Mouse (Mus musculus): Measurements from ENCODE around the gene Gm45618. TPM values are rescaled to one million over a fixed set of nuclear protein-coding genes. Genes with fewer than 3 reads are reported as not detected.

Gm45618 gene
- total RNA-seq, 1 experiment from 2014 or later = not detected

GRCm38 (mm10) chr7:142081736-142082135, 38.8 kb downstream of the Gm45618 start:
- ATAC-seq (replicated peaks in 1 of 2; ENCODE audit: insufficient read depth in 1 of 2, low FRiP score in 2 of 2, low TSS enrichment in 1 of 2, low read depth in 1 of 2, poor library complexity in 2 of 2, severe bottlenecking in 2 of 2) = no peak

GRCm38 (mm10) chr7:142080876-142081275, 39.7 kb downstream of the Gm45618 start:
- ATAC-seq (replicated peaks in 1 of 2; ENCODE audit: insufficient read depth in 1 of 2, low FRiP score in 2 of 2, low TSS enrichment in 1 of 2, low read depth in 1 of 2, poor library complexity in 2 of 2, severe bottlenecking in 2 of 2) = no peak

GRCm38 (mm10) chr7:142079365-142079764, 41.2 kb downstream of the Gm45618 start:
- ATAC-seq (replicated peaks in 1 of 2; ENCODE audit: insufficient read depth in 1 of 2, low FRiP score in 2 of 2, low TSS enrichment in 1 of 2, low read depth in 1 of 2, poor library complexity in 2 of 2, severe bottlenecking in 2 of 2) = peak in 1 of 2 experiments; percentile 19; a peak in 1 of 4 replicates

GRCm38 (mm10) chr7:142077138-142077537, 43.4 kb downstream of the Gm45618 start:
- no peak for ATAC-seq (replicated peaks in 1 of 2; ENCODE audit: insufficient read depth in 1 of 2, low FRiP score in 2 of 2, low TSS enrichment in 1 of 2, low read depth in 1 of 2, poor library complexity in 2 of 2, severe bottlenecking in 2 of 2)

- no peak for ATAC-seq (replicated peaks in 1 of 2; ENCODE audit: insufficient read depth in 1 of 2, low FRiP score in 2 of 2, low TSS enrichment in 1 of 2, low read depth in 1 of 2, poor library complexity in 2 of 2, severe bottlenecking in 2 of 2)
Observed at GRCm38 (mm10) chr7:142074146-142074886, 46.2 kb downstream of the Gm45618 start.

- ATAC-seq (replicated peaks in 1 of 2; ENCODE audit: insufficient read depth in 1 of 2, low FRiP score in 2 of 2, low TSS enrichment in 1 of 2, low read depth in 1 of 2, poor library complexity in 2 of 2, severe bottlenecking in 2 of 2) = no peak
Observed at GRCm38 (mm10) chr7:142071717-142072116, 48.8 kb downstream of the Gm45618 start.

- peak; percentile 30 to 33; a peak in 3 of 4 replicates for ATAC-seq (replicated peaks in 1 of 2; ENCODE audit: insufficient read depth in 1 of 2, low FRiP score in 2 of 2, low TSS enrichment in 1 of 2, low read depth in 1 of 2, poor library complexity in 2 of 2, severe bottlenecking in 2 of 2)
Observed at GRCm38 (mm10) chr7:142071212-142071578, 49.3 kb downstream of the Gm45618 start.

- ATAC-seq (replicated peaks in 1 of 2; ENCODE audit: insufficient read depth in 1 of 2, low FRiP score in 2 of 2, low TSS enrichment in 1 of 2, low read depth in 1 of 2, poor library complexity in 2 of 2, severe bottlenecking in 2 of 2) = peak; percentile 87 to 88
Observed at GRCm38 (mm10) chr7:142070458-142071211, 49.9 kb downstream of the Gm45618 start.

Other genes starting within 250 kb of the Gm45618 start
- gene Tollip, start 202.2 kb downstream of the Gm45618 start, total RNA-seq (2017) = 30.4 and 30.8 TPM in 2 replicates
- not detected in 2 replicates for gene Brsk2, start 171.0 kb downstream of the Gm45618 start, total RNA-seq (2017)
- 53.6 and 72.9 TPM in 2 replicates for gene Mob2, start 59.7 kb downstream of the Gm45618 start, total RNA-seq (2017)
- 0.15 TPM in 1 of 2 replicates, not detected in the other for gene Dusp8, start 24.9 kb downstream of the Gm45618 start, total RNA-seq (2017)
- gene Gm39115, start 15.3 kb upstream of the Gm45618 start, total RNA-seq (2017) = not detected in 2 replicates
- not detected in 2 replicates for gene Gm45337, start 23.9 kb upstream of the Gm45618 start, total RNA-seq (2017)
- gene Gm29735, start 36.4 kb upstream of the Gm45618 start, total RNA-seq (2017) = not detected in 2 replicates
- gene Gm4553, start 45.0 kb upstream of the Gm45618 start, total RNA-seq (2017) = not detected in 2 replicates
- not detected in 2 replicates for gene Krtap5-2, start 55.3 kb upstream of the Gm45618 start, total RNA-seq (2017)
- not detected in 2 replicates for gene Gm10153, start 69.7 kb upstream of the Gm45618 start, total RNA-seq (2017)
- not detected in 2 replicates for gene Krtap5-3, start 80.6 kb upstream of the Gm45618 start, total RNA-seq (2017)
- not detected in 2 replicates for gene Gm7579, start 91.1 kb upstream of the Gm45618 start, total RNA-seq (2017)
- not detected in 2 replicates for gene Krtap5-5, start 109.2 kb upstream of the Gm45618 start, total RNA-seq (2017)
- gene Gm40460, start 120.3 kb upstream of the Gm45618 start, total RNA-seq (2017) = not detected in 2 replicates
- gene Gm2431, start 137.6 kb upstream of the Gm45618 start, total RNA-seq (2017) = not detected in 2 replicates
- not detected in 2 replicates for gene Gm4559, start 153.6 kb upstream of the Gm45618 start, total RNA-seq (2017)
- not detected in 2 replicates for gene Krtap5-1, start 176.4 kb upstream of the Gm45618 start, total RNA-seq (2017)
- not detected in 2 replicates for gene Krtap5-4, start 182.8 kb upstream of the Gm45618 start, total RNA-seq (2017)